In the genomic region with DNA sequence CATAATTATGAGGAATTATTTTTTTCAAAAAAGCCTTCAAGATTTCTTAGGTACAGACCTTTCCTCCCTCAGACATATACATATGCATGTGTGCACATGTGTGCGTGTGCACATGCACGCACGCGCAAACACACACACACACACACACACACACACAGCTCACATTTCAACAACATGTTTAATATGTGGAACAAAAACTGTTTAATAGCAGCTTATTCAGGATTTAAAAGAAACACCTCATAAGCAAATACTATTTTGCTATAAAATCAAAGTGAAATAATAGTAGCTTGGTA, we compare ENCODE assay signal across 16 mouse cellular contexts. TPM values are rescaled to one million over a fixed set of nuclear protein-coding genes. Genes with fewer than 3 reads are reported as not detected.
DNase-seq lines count a peak whose midpoint lies in the region; ATAC-seq and TF ChIP-seq lines count a peak whose summit lies in the region.
"Had no signal": no experiment of that assay in that cellular context is flagged by ENCODE, and none has a peak within 500 bp of the region (broad histone marks: within the 10 kb centered on the region; RNA-seq: fewer than 3 reads in every experiment).

No protein-coding gene starts in this region.

- no peak for DNase-seq in heart, adult 9 months (ENCODE audit: low spot score in 2 of 2)
- DNase-seq in lung, postnatal 0 days (ENCODE audit: low spot score), result no peak
- no peak for DNase-seq in lung, adult 2 months
- DNase-seq in gastrocnemius, adult 18-20 months (ENCODE audit: low spot score), result no peak
- DNase-seq in cerebellum, adult 11-12 months, result no peak
- DNase-seq: cerebellum, adult 8-10 months; gastrocnemius, postnatal 25 days; kidney, adult 18-20 months; kidney, postnatal 36 days; liver; lung, postnatal 4 days had no signal

- peak overlapping the region; percentile 40 for H3K4me2 ChIP-seq in heart, embryonic 15.5 days
- H3K4me2 ChIP-seq in lung, postnatal 0 days (replicated peaks; ENCODE audit: low read depth, low read length), result no peak overlapping the region
- H3K4me2 ChIP-seq in hindbrain, embryonic 12.5 days (replicated peaks), result 0 out of 2 replicates have a peak overlapping the region, but pooled peaks have one; percentile 8
- H3K4me2 ChIP-seq in neural tube, embryonic 12.5 days (replicated peaks), result peak overlapping the region; percentile 40

- ATAC-seq in heart, embryonic 15.5 days (replicated peaks; ENCODE audit: insufficient number of reproducible peaks, insufficient read depth, low FRiP score, low read depth), result no peak
- ATAC-seq in lung, postnatal 0 days, result no peak
- ATAC-seq in hindbrain, embryonic 12.5 days (ENCODE audit: low FRiP score), result no peak
- no peak for ATAC-seq in neural tube, embryonic 12.5 days (ENCODE audit: low FRiP score, low read depth)
- ATAC-seq: CD4-positive, CD25-positive, alpha-beta regulatory T cell, adult 4 months had no signal

- no peak for TF ChIP-seq CTCF in lung, postnatal 0 days (IDR thresholded peaks at IDR 0.05)
- TF ChIP-seq CTCF in lung, adult 2 months (IDR thresholded peaks at IDR 0.05; ENCODE audit: insufficient read depth, low read length), result no peak

- no peaks in the 10 kb centered on the region for H3K27me3 ChIP-seq in heart, embryonic 15.5 days
- no peaks in the 10 kb centered on the region for H3K27me3 ChIP-seq in lung, postnatal 0 days (replicated peaks; ENCODE audit: insufficient read depth, low read length)
- no peaks in the 10 kb centered on the region for H3K27me3 ChIP-seq in hindbrain, embryonic 12.5 days
- no peaks in the 10 kb centered on the region for H3K27me3 ChIP-seq in neural tube, embryonic 12.5 days (replicated peaks)

- H3K36me3 ChIP-seq in heart, embryonic 15.5 days, result no peaks in the 10 kb centered on the region
- H3K36me3 ChIP-seq in lung, postnatal 0 days (ENCODE audit: insufficient read depth, low read length), result no peaks in the 10 kb centered on the region
- H3K36me3 ChIP-seq in hindbrain, embryonic 12.5 days, result no peaks in the 10 kb centered on the region
- no peaks in the 10 kb centered on the region for H3K36me3 ChIP-seq in neural tube, embryonic 12.5 days

- TF ChIP-seq EP300 in lung, postnatal 0 days (IDR thresholded peaks at IDR 0.05), result no peak

- no peak overlapping the region for H3K4me3 ChIP-seq in heart, embryonic 15.5 days
- H3K4me3 ChIP-seq in lung, postnatal 0 days (ENCODE audit: low read depth, low read length), result no peak overlapping the region
- no peak overlapping the region for H3K4me3 ChIP-seq in lung, adult 2 months (replicated peaks; ENCODE audit: extremely low read depth, low read depth, low read length)
- no peak overlapping the region for H3K4me3 ChIP-seq in hindbrain, embryonic 12.5 days
- no peak overlapping the region for H3K4me3 ChIP-seq in neural tube, embryonic 12.5 days
- H3K4me3 ChIP-seq: erythroblast, embryonic 14.5 days had no signal

- H3K27ac ChIP-seq in heart, embryonic 15.5 days, result peak overlapping the region; percentile 59
- no peak overlapping the region for H3K27ac ChIP-seq in lung, postnatal 0 days (ENCODE audit: low read length)
- H3K27ac ChIP-seq in hindbrain, embryonic 12.5 days, result peak overlapping the region; percentile 87
- 0 out of 2 replicates have a peak overlapping the region, but pooled peaks have one; percentile 64 for H3K27ac ChIP-seq in neural tube, embryonic 12.5 days

- no peak overlapping the region for H3K9ac ChIP-seq in heart, embryonic 15.5 days
- 0 out of 2 replicates have a peak overlapping the region, but pooled peaks have one; percentile 0 for H3K9ac ChIP-seq in lung, postnatal 0 days (replicated peaks; ENCODE audit: low read depth)
- no peak overlapping the region for H3K9ac ChIP-seq in hindbrain, embryonic 12.5 days
- H3K9ac ChIP-seq in neural tube, embryonic 12.5 days, result peak overlapping the region; percentile 31; the same call in 1 of the 2 replicates

- 97% methylated on average over 4 of the region's 4 CpGs for WGBS in heart, embryonic 15.5 days
- WGBS in lung, postnatal 0 days, result 89% methylated on average over 4 of the region's 4 CpGs
- 98% methylated on average over 4 of the region's 4 CpGs for WGBS in lung, adult 2 months
- 90% methylated on average over 4 of the region's 4 CpGs for WGBS in hindbrain, embryonic 12.5 days
- 98% methylated on average over 4 of the region's 4 CpGs for WGBS in neural tube, embryonic 12.5 days

- H3K9me3 ChIP-seq in heart, embryonic 15.5 days (replicated peaks), result no peaks in the 10 kb centered on the region
- no peaks in the 10 kb centered on the region for H3K9me3 ChIP-seq in lung, postnatal 0 days (ENCODE audit: low read length)
- no peaks in the 10 kb centered on the region for H3K9me3 ChIP-seq in hindbrain, embryonic 12.5 days (replicated peaks)
- H3K9me3 ChIP-seq in neural tube, embryonic 12.5 days, result no peaks in the 10 kb centered on the region

- peaks cover 47% of the 10 kb centered on the region for H3K4me1 ChIP-seq in heart, embryonic 15.5 days (replicated peaks)
- H3K4me1 ChIP-seq in lung, postnatal 0 days (ENCODE audit: insufficient read depth, low read depth, low read length), result peaks cover 7% of the 10 kb centered on the region; the same call in 1 of the 2 replicates
- H3K4me1 ChIP-seq in lung, adult 2 months (ENCODE audit: control insufficient read depth, insufficient read depth, low read length), result peaks cover 9% of the 10 kb centered on the region; the same call in 1 of the 2 replicates
- H3K4me1 ChIP-seq in hindbrain, embryonic 12.5 days, result peaks cover 14% of the 10 kb centered on the region
- peaks cover 13% of the 10 kb centered on the region; the same call in 1 of the 2 replicates for H3K4me1 ChIP-seq in neural tube, embryonic 12.5 days

- no peak for TF ChIP-seq POLR2A in lung, adult 2 months (IDR thresholded peaks at IDR 0.05; ENCODE audit: borderline replicate concordance, extremely low read depth, low read depth, low read length)

RNA-seq across cellular contexts. Expression of a gene that starts 19.3 kb away (rescaled TPM):
- polyA plus RNA-seq in heart, embryonic 15.5 days (2015; fragmentation: Nextera tagmentation; extraction: Ambion mirVana), result 28.7 and 29.8 TPM in 2 replicates
- polyA plus RNA-seq in lung, postnatal 0 days (2015; fragmentation: Nextera tagmentation; extraction: Ambion mirVana), result 31.8 and 32.5 TPM in 2 replicates
- polyA plus RNA-seq in lung, adult 2 months (2012; rRNA removed), result 15.0 and 16.1 TPM in 2 replicates
- polyA plus RNA-seq in hindbrain, embryonic 12.5 days (2016; fragmentation: Nextera tagmentation; extraction: Ambion mirVana), result 18.0 and 20.0 TPM in 2 replicates
- 19.7 and 21.1 TPM in 2 replicates for polyA plus RNA-seq in neural tube, embryonic 12.5 days (2016; fragmentation: Nextera tagmentation; extraction: Ambion mirVana)
- total RNA-seq in gastrocnemius, adult 18-20 months (2021), result 10 to 100 TPM; 35.0 to 35.9 TPM

Comparison
In these comparisons a context has a peak if more than half of its experiments do, and no peak if none do; other contexts are left out.
1. H3K9ac ChIP-seq: peak in lung, postnatal 0 days (single experiment) and neural tube, embryonic 12.5 days (single experiment); none in heart, embryonic 15.5 days (single experiment) and hindbrain, embryonic 12.5 days (single experiment).